Mouse (Mus musculus) bone marrow, adult 2 months (tissue): Measurements from ENCODE around the gene Ndufa7. TPM values are rescaled to one million over a fixed set of nuclear protein-coding genes. Genes with fewer than 3 reads are reported as not detected.
"Not testable (repeated sequence)": the region's sequence is repeated elsewhere in the genome, so short reads cannot be mapped to it uniquely, and the experiment has no call there.

Source experiments
- H3K27ac ChIP-seq: fragments of 200-500 bp; 2 replicates; pipeline ENCODE4 v1.5.1; 2012; ENCODE audit warnings: low read depth, mild to moderate bottlenecking, control low read depth, inconsistent platforms, low read length; ENCODE audit not compliant: control insufficient read depth, poor library complexity, insufficient read depth
- H3K4me1 ChIP-seq: fragments of 200-500 bp; 2 replicates; pipeline ENCODE4 v1.6.1; 2011; ENCODE audit warnings: low read length; ENCODE audit not compliant: control insufficient read depth, insufficient read depth
- H3K4me3 ChIP-seq: fragments of 200-500 bp; replicated peaks from 2 replicates; pipeline ENCODE3; 2011; ENCODE audit warnings: mild to moderate bottlenecking, low read depth, low read length, control low read depth; ENCODE audit not compliant: control insufficient read depth
- CTCF ChIP-seq: fragments of 200-500 bp; IDR thresholded peaks from 2 replicates; pipeline ENCODE4 v1.5.1; 2011; ENCODE audit warnings: low read length, control low read depth; ENCODE audit not compliant: control insufficient read depth, insufficient read depth
- WGBS: fragments of 180-500 bp; shearing (Covaris S2); methylation state at CpG from one replicate; pipeline ENCODE4 v1.1.7; 2018; 5-methylcytosine and 5-hydroxymethylcytosine counted together
- polyA plus RNA-seq: library from polyadenylated mRNA; stranded (reverse); fragments of >200 nt; gene quantifications from 2 replicates; pipeline ENCODE4 v1.2.4, GENCODE M21; 2011; ENCODE audit warnings: low replicate concordance; ENCODE audit not compliant: missing spikeins, insufficient read depth, insufficient read length

Gene Ndufa7
- polyA plus RNA-seq, 1 experiment = 157 TPM

- H3K4me3 ChIP-seq, H3K4me1 ChIP-seq, H3K27ac ChIP-seq: not testable (repeated sequence)
- peak; percentile 24; the same call in 1 of the 2 replicates for TF ChIP-seq CTCF
- WGBS = 81% methylated on average over 5 of the region's 5 CpGs
These were observed 51.4 kb downstream of the Ndufa7 start for GRCm38 (mm10) chr17:33875797-33876196.

- H3K27ac ChIP-seq, H3K4me1 ChIP-seq, H3K4me3 ChIP-seq: not testable (repeated sequence)
- 90% methylated on average over 10 of the region's 11 CpGs for WGBS
These were observed 59.9 kb downstream of the Ndufa7 start for GRCm38 (mm10) chr17:33884320-33884719.

DNA sequence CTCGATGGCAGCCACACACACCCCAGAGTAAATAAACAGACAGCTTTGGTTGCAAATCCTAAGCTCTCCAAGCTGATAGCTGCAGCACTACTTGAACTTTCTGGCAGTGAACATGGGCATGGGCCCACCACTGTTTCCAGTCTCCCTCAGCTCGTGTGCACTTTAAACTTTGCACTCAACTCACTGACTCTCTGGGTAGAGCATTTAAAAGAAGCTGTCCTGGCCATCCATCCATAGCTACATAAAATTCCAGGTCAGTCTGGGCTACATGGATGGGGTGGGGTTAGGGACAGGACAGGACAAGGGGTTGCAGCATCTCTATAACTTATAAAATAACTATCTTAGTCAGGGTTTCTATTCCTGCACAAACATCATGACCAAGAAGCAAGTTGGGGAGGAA lies 63.4 kb downstream of the Ndufa7 start:
- WGBS = 76% methylated on average over 2 of the region's 2 CpGs
- H3K4me1 ChIP-seq, H3K4me3 ChIP-seq, H3K27ac ChIP-seq: not testable (repeated sequence)

Other genes starting within 250 kb of the Ndufa7 start
- gene Zfp414, start 195.5 kb upstream of the Ndufa7 start, polyA plus RNA-seq = 24.6 and 41.4 TPM in 2 replicates
- 47.2 and 93.2 TPM in 2 replicates for gene Pram1, start 186.5 kb upstream of the Ndufa7 start, polyA plus RNA-seq
- 839 and 1,378 TPM in 2 replicates for gene Hnrnpm, start 137.7 kb upstream of the Ndufa7 start, polyA plus RNA-seq
- 227 and 290 TPM in 2 replicates for gene March2, start 105.9 kb upstream of the Ndufa7 start, polyA plus RNA-seq
- gene Rab11b, start 64.0 kb upstream of the Ndufa7 start, polyA plus RNA-seq = 45.8 and 57.6 TPM in 2 replicates
- gene Angptl4, start 42.7 kb upstream of the Ndufa7 start, polyA plus RNA-seq = 3.4 and 7.4 TPM in 2 replicates
- gene Kank3, start 14.1 kb upstream of the Ndufa7 start, polyA plus RNA-seq = 23.0 and 52.7 TPM in 2 replicates
- 900 and 1,879 TPM in 2 replicates for gene Rps28, start within 50 bp of the Ndufa7 start, polyA plus RNA-seq
- 2.8 and 4.6 TPM in 2 replicates for gene Cd320, start 18.5 kb downstream of the Ndufa7 start, polyA plus RNA-seq
- gene Gm7029, start 49.3 kb downstream of the Ndufa7 start, polyA plus RNA-seq = not detected in 2 replicates
- gene Kifc1, start 66.1 kb downstream of the Ndufa7 start, polyA plus RNA-seq = 358 and 477 TPM in 2 replicates
- 1.2 and 1.9 TPM in 2 replicates for gene Platr17, start 80.6 kb downstream of the Ndufa7 start, polyA plus RNA-seq
- 26.4 and 42.3 TPM in 2 replicates for gene Daxx, start 84.8 kb downstream of the Ndufa7 start, polyA plus RNA-seq
- 75.8 and 87.3 TPM in 2 replicates for gene Tapbp, start 91.3 kb downstream of the Ndufa7 start, polyA plus RNA-seq
- 21.2 and 26.3 TPM in 2 replicates for gene Zbtb22, start 91.3 kb downstream of the Ndufa7 start, polyA plus RNA-seq
- 91.8 and 173 TPM in 2 replicates for gene Rgl2, start 105.0 kb downstream of the Ndufa7 start, polyA plus RNA-seq
- gene Pfdn6, start 115.8 kb downstream of the Ndufa7 start, polyA plus RNA-seq = 75.9 and 89.6 TPM in 2 replicates
- 20.4 and 21.4 TPM in 2 replicates for gene Wdr46, start 116.1 kb downstream of the Ndufa7 start, polyA plus RNA-seq
- gene B3galt4, start 126.9 kb downstream of the Ndufa7 start, polyA plus RNA-seq = 1.9 and 4.1 TPM in 2 replicates
- gene Vps52, start 131.2 kb downstream of the Ndufa7 start, polyA plus RNA-seq = 13.7 and 23.1 TPM in 2 replicates
- gene Rps18, start 131.4 kb downstream of the Ndufa7 start, polyA plus RNA-seq = 1,108 and 1,335 TPM in 2 replicates
- gene H2-K1, start 175.8 kb downstream of the Ndufa7 start, polyA plus RNA-seq = 698 and 1,240 TPM in 2 replicates
- 9.0 and 35.7 TPM in 2 replicates for gene Ring1, start 200.1 kb downstream of the Ndufa7 start, polyA plus RNA-seq
- gene H2-Ke6, start 203.5 kb downstream of the Ndufa7 start, polyA plus RNA-seq = 120 and 165 TPM in 2 replicates
- gene Slc39a7, start 207.1 kb downstream of the Ndufa7 start, polyA plus RNA-seq = 51.4 and 84.6 TPM in 2 replicates
- 36.0 and 70.9 TPM in 2 replicates for gene Rxrb, start 207.2 kb downstream of the Ndufa7 start, polyA plus RNA-seq
- 10.7 and 12.6 TPM in 2 replicates for gene Col11a2, start 214.9 kb downstream of the Ndufa7 start, polyA plus RNA-seq